Mouse (Mus musculus) forebrain, embryonic 11.5 days (tissue): ENCODE data around the gene Socs5. TPM values are rescaled to one million over a fixed set of nuclear protein-coding genes. Genes with fewer than 3 reads are reported as not detected.

Source experiments
- ATAC-seq: fragments of 200-750 bp; cut with Nextera tagmentation; replicated peaks from 2 replicates; pipeline ENCODE4 v1.8.0; 2017; ENCODE audit warnings: moderate TSS enrichment; ENCODE audit not compliant: low FRiP score
- DNase-seq: peaks from one replicate; pipeline ENCODE4 v3.0.0-alpha.2; 2017; ENCODE audit warnings: low spot score
- H3K27ac ChIP-seq: fragments of 300-500 bp; sonication (generic); 2 replicates; pipeline ENCODE4 v1.5.1; 2014; ENCODE audit warnings: low read depth, low read length
- H3K27me3 ChIP-seq: fragments of 300-500 bp; sonication (generic); 2 replicates; pipeline ENCODE4 v1.6.1; 2014; ENCODE audit warnings: mild to moderate bottlenecking, low read length, mixed read lengths; ENCODE audit not compliant: control insufficient read depth, insufficient read depth
- H3K36me3 ChIP-seq: fragments of 300-500 bp; sonication (generic); 2 replicates; pipeline ENCODE4 v1.6.1; 2014; ENCODE audit warnings: mild to moderate bottlenecking, low read length, moderate library complexity, mixed read lengths; ENCODE audit not compliant: control insufficient read depth, insufficient read depth
- H3K4me1 ChIP-seq: fragments of 300-500 bp; sonication (generic); replicated peaks from 2 replicates; pipeline ENCODE4 v1.6.1; 2014; ENCODE audit warnings: low read length, mixed read lengths; ENCODE audit not compliant: control insufficient read depth, insufficient read depth
- H3K4me2 ChIP-seq: fragments of 300-500 bp; sonication (generic); 2 replicates; pipeline ENCODE4 v1.6.1; 2014; ENCODE audit warnings: low read depth, mild to moderate bottlenecking, low read length, moderate library complexity, mixed read lengths; ENCODE audit not compliant: severe bottlenecking
- H3K4me3 ChIP-seq: fragments of 300-500 bp; sonication (generic); 2 replicates; pipeline ENCODE4 v1.5.1; 2014; ENCODE audit warnings: low read depth, low read length
- H3K9ac ChIP-seq: fragments of 300-500 bp; sonication (generic); 2 replicates; pipeline ENCODE4 v1.6.1; 2014; ENCODE audit warnings: low read length
- H3K9me3 ChIP-seq: fragments of 300-500 bp; sonication (generic); 2 replicates; pipeline ENCODE4 v1.6.1; 2016; ENCODE audit warnings: low read length, mixed read lengths; ENCODE audit not compliant: control insufficient read depth
- WGBS: fragments of 180-500 bp; shearing (Covaris S2); extraction: QIAGEN DNeasy Blood & Tissue Kit; methylation state at CpG from one replicate; pipeline ENCODE4 v1.1.7; 2014; 5-methylcytosine and 5-hydroxymethylcytosine counted together
- polyA plus RNA-seq: library from polyadenylated mRNA; unstranded; fragments of >200 nt; fragmentation: Nextera tagmentation; extraction: Ambion mirVana; gene quantifications from 2 replicates; pipeline ENCODE4 v1.2.1, GENCODE M21; 2014

Gene Socs5
- polyA plus RNA-seq, 1 experiment from 2014 or later = 11.0 TPM

DNA sequence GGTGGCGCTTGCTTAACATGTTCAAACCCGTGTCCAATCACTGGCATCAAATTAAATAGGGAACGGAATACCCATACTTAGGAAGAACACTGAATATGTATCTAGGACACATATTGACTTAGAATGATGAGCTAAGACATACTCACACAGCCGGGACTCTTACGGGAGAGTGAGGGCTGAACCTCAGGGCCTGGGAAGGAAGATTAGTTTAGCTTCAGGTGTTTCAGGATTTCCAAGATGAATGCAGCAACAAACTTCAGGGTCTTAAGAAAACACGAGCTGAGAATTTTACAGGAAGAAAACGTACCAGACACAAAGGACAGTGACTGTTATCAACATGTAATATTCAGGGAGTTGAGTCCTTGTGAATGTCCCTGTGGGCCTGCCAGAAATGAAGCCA, 26.8 kb upstream of the Socs5 start:
- DNase-seq = no peak
- no peaks in the 10 kb centered on the region for H3K4me1 ChIP-seq
- no peak overlapping the region for H3K4me3 ChIP-seq
- no peaks in the 10 kb centered on the region for H3K27me3 ChIP-seq
- H3K36me3 ChIP-seq = no peaks in the 10 kb centered on the region
- no peaks in the 10 kb centered on the region for H3K9me3 ChIP-seq
- H3K4me2 ChIP-seq = no peak overlapping the region
- 92% methylated on average over 7 of the region's 7 CpGs for WGBS
- no peak overlapping the region for H3K9ac ChIP-seq
- no peak overlapping the region for H3K27ac ChIP-seq
- ATAC-seq = no peak

GRCm38 (mm10) chr17:87082547-87082946, 24.9 kb upstream of the Socs5 start:
- no peak overlapping the region for H3K4me2 ChIP-seq
- 90% methylated on average over 4 of the region's 4 CpGs for WGBS
- no peak overlapping the region for H3K27ac ChIP-seq
- H3K9me3 ChIP-seq = no peaks in the 10 kb centered on the region
- no peak for DNase-seq
- no peak for ATAC-seq
- no peak overlapping the region for H3K4me3 ChIP-seq
- H3K9ac ChIP-seq = no peak overlapping the region
- H3K4me1 ChIP-seq = no peaks in the 10 kb centered on the region
- H3K27me3 ChIP-seq = no peaks in the 10 kb centered on the region
- H3K36me3 ChIP-seq = no peaks in the 10 kb centered on the region

- WGBS = 96% methylated on average over 5 of the region's 5 CpGs
- Histone ChIP-seq H3K4me3 (no peak overlapping the region), H3K27ac (no peak overlapping the region), H3K9ac (no peak overlapping the region), H3K4me2 (no peak overlapping the region), H3K36me3 (no peaks in the 10 kb centered on the region), H3K9me3 (no peaks in the 10 kb centered on the region), H3K27me3 (no peaks in the 10 kb centered on the region), H3K4me1 (no peaks in the 10 kb centered on the region)
- ATAC-seq (no peak), DNase-seq (no peak)
These were observed 23.8 kb upstream of the Socs5 start for GRCm38 (mm10) chr17:87083671-87084070.

- H3K27me3 ChIP-seq = no peaks in the 10 kb centered on the region
- H3K4me3 ChIP-seq = no peak overlapping the region
- DNase-seq (no peak), ATAC-seq (no peak)
- H3K4me1 ChIP-seq = no peaks in the 10 kb centered on the region
- H3K9me3 ChIP-seq = no peaks in the 10 kb centered on the region
- 89% methylated on average over 6 of the region's 6 CpGs for WGBS
- H3K36me3 ChIP-seq = no peaks in the 10 kb centered on the region
- no peak overlapping the region for H3K9ac ChIP-seq
- no peak overlapping the region for H3K27ac ChIP-seq
- H3K4me2 ChIP-seq = no peak overlapping the region
These were observed 21.8 kb upstream of the Socs5 start for GRCm38 (mm10) chr17:87085726-87086125.

DNA sequence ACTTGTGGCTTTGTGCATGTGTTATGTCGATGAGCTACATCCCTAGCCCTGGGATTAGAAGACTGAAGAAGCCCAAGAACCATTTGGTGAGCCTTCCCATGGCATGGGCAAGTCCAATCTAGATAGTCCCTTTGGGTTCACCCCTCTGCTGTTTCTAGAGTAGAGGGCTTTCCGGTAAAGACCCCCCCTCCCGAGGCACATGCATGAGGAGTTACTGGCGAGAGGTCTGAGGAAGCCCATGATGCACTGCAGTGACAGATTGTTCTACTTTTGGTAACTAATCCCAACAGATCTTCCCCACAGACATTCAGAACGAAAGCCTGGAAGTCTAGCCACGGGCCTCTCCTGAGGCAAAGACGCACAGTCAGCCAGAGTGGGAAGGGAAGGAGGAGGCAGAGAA, 18.2 kb upstream of the Socs5 start:
- H3K4me2 ChIP-seq = no peak overlapping the region
- H3K4me1 ChIP-seq = no peaks in the 10 kb centered on the region
- no peaks in the 10 kb centered on the region for H3K9me3 ChIP-seq
- H3K27me3 ChIP-seq = no peaks in the 10 kb centered on the region
- H3K36me3 ChIP-seq = no peaks in the 10 kb centered on the region
- no peak overlapping the region for H3K9ac ChIP-seq
- no peak for DNase-seq
- no peak overlapping the region for H3K27ac ChIP-seq
- ATAC-seq = no peak
- H3K4me3 ChIP-seq = no peak overlapping the region
- WGBS = 87% methylated on average over 7 of the region's 7 CpGs

DNA sequence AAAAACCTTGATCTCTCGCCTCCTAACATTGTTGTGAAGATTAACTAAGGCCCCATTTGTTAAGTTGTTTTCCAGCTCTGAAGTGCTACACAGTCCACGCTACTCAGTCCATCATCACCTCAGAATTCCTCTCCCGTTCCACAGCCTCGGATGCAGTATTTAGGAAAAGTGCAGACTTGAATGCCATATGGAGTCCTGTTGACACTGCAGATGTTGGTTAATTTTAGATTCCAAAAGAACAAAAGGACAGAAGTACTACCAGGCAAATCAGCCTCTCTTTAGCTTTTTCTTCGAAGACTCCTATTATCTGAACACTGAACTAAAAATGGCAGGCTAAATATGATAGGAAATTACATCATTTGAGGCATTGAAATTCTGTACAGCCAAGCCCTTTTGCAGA, 14.4 kb upstream of the Socs5 start:
- H3K4me3 ChIP-seq = no peak overlapping the region
- ATAC-seq (no peak), DNase-seq (no peak)
- no peak overlapping the region for H3K27ac ChIP-seq
- H3K9ac ChIP-seq = no peak overlapping the region
- no peak overlapping the region for H3K4me2 ChIP-seq
- WGBS = 78% methylated on average over 5 of the region's 5 CpGs
- H3K36me3 ChIP-seq = no peaks in the 10 kb centered on the region
- no peaks in the 10 kb centered on the region for H3K4me1 ChIP-seq
- no peaks in the 10 kb centered on the region for H3K27me3 ChIP-seq
- H3K9me3 ChIP-seq = no peaks in the 10 kb centered on the region

DNA sequence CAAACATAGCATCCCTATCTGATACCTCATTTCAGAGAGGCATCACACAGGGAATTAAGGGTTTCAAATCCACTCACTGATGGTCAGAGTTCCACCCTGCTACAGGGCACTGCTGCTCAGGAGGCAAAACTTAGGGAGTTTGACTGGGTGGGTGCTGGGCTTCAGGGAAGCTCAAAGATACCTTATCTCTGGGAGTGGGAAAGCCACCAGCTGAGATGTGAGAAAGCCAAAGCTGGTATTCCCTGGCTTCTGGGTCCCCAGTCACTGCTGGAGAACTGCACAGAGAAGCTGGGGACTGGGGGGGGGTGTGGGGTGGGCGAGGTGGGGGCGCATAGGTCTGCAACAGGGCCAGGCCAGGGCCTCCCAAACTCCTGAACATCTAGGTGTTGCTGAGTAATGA, 10.5 kb upstream of the Socs5 start:
- 70% methylated on average over 2 of the region's 2 CpGs for WGBS
- ATAC-seq = no peak
- Histone ChIP-seq H3K4me2 (no peak overlapping the region), H3K9ac (no peak overlapping the region), H3K27ac (no peak overlapping the region), H3K4me1 (no peaks in the 10 kb centered on the region), H3K36me3 (no peaks in the 10 kb centered on the region), H3K27me3 (no peaks in the 10 kb centered on the region), H3K9me3 (no peaks in the 10 kb centered on the region), H3K4me3 (no peak overlapping the region)
- DNase-seq = no peak

- Histone ChIP-seq H3K4me1 (no peaks in the 10 kb centered on the region), H3K27ac (no peak overlapping the region), H3K27me3 (no peaks in the 10 kb centered on the region), H3K36me3 (no peaks in the 10 kb centered on the region), H3K9ac (no peak overlapping the region), H3K4me3 (no peak overlapping the region), H3K9me3 (no peaks in the 10 kb centered on the region), H3K4me2 (no peak overlapping the region)
- ATAC-seq (no peak), DNase-seq (no peak)
- 89% methylated on average over 5 of the region's 5 CpGs for WGBS
These were observed 9.9 kb upstream of the Socs5 start for GRCm38 (mm10) chr17:87097576-87097975.

- Histone ChIP-seq H3K27me3 (no peaks in the 10 kb centered on the region), H3K36me3 (no peaks in the 10 kb centered on the region), H3K4me2 (no peak overlapping the region), H3K9ac (no peak overlapping the region), H3K27ac (no peak overlapping the region), H3K4me1 (no peaks in the 10 kb centered on the region), H3K4me3 (no peak overlapping the region), H3K9me3 (no peaks in the 10 kb centered on the region)
- ATAC-seq = no peak
- WGBS = 76% methylated on average over 4 of the region's 4 CpGs
- DNase-seq = no peak
These were observed 6.5 kb upstream of the Socs5 start for GRCm38 (mm10) chr17:87100947-87101346.
